9 mouse cellular contexts compared by ENCODE assay signal in the genomic region with DNA sequence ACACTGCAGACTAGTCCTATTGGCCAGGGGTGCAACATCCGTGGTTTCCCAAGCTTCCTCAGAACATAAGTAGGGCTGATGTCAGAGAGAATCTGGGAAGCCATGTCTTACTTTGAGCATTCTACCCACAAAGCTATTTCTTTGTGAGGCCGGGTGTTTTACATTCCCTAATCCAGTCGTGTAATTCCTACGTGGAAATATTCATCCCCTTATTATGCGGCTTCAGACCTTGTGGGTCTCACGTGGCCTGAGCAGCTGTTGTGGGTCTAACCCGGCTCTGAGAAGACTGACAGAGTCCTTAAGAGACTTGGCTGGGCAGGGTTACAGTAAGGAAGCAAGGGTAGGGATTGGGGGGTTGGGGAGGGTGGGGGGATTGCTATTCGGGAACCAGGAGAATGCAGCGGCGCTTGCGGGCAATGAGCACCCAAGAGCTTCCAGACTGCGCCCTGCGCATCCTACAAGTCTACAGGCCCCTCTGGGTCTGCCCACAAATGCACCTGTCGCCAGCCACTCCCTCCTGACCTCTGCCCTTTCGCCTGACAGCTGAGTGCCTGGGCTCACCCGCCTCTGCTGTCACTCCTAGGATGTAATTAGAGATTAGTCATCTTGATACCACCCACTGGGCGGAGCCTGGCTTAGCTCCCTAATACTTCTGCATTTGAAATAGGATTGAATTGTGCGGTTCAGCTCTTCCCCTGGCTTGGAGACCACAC. TPM values are rescaled to one million over a fixed set of nuclear protein-coding genes. Genes with fewer than 3 reads are reported as not detected.
DNase-seq lines count a peak whose midpoint lies in the region; ATAC-seq and TF ChIP-seq lines count a peak whose summit lies in the region.
"Had no signal": no experiment of that assay in that cellular context is flagged by ENCODE, and none has a peak within 500 bp of the region (broad histone marks: within the 10 kb centered on the region; RNA-seq: fewer than 3 reads in every experiment).

No protein-coding gene starts in this region.

- peaks cover 4% of the 10 kb centered on the region; the same call in 1 of the 2 replicates for H3K9me3 ChIP-seq in forebrain, embryonic 16.5 days (ENCODE audit: control insufficient read depth, low read length)
- no peaks in the 10 kb centered on the region for H3K9me3 ChIP-seq in limb, embryonic 14.5 days (ENCODE audit: control insufficient read depth, low read length)
- H3K9me3 ChIP-seq: liver, embryonic 15.5 days had no signal

- intact Hi-C loops in heart, postnatal 36 days (cut with DNase I) = no loop called here

- H3K9ac ChIP-seq in forebrain, embryonic 16.5 days (replicated peaks; ENCODE audit: low read depth, low read length) = no peak overlapping the region; the same call in 1 of the 2 replicates
- H3K9ac ChIP-seq in limb, embryonic 14.5 days (ENCODE audit: low read depth, low read length, severe bottlenecking) = no peak overlapping the region
- H3K9ac ChIP-seq: liver, embryonic 15.5 days had no signal

- H3K4me2 ChIP-seq in forebrain, embryonic 16.5 days (ENCODE audit: low read length) = peak overlapping the region; percentile 48
- 0 out of 2 replicates have a peak overlapping the region, but pooled peaks have one; percentile 3 for H3K4me2 ChIP-seq in limb, embryonic 14.5 days (replicated peaks; ENCODE audit: low read depth, low read length, severe bottlenecking)
- H3K4me2 ChIP-seq: liver, embryonic 15.5 days had no signal

- H3K4me1 ChIP-seq in forebrain, embryonic 16.5 days (replicated peaks; ENCODE audit: control insufficient read depth, insufficient read depth, low read length) = peaks cover 9% of the 10 kb centered on the region
- 0 out of 2 replicates have a peak, but pooled peaks cover 3% of the 10 kb centered on the region for H3K4me1 ChIP-seq in limb, embryonic 14.5 days (ENCODE audit: control insufficient read depth, insufficient read depth, low read length)
- H3K4me1 ChIP-seq: liver, embryonic 15.5 days had no signal

- TF ChIP-seq POLR2A in limb, embryonic 14.5 days (IDR thresholded peaks at IDR 0.05; ENCODE audit: borderline replicate concordance, extremely low read depth, insufficient read depth, insufficient read length) = no peak

- H3K27me3 ChIP-seq in forebrain, embryonic 16.5 days (replicated peaks; ENCODE audit: control insufficient read depth, insufficient read depth, low read length) = no peaks in the 10 kb centered on the region
- no peaks in the 10 kb centered on the region for H3K27me3 ChIP-seq in limb, embryonic 14.5 days (ENCODE audit: control insufficient read depth, insufficient read depth, low read length)
- H3K27me3 ChIP-seq: liver, embryonic 15.5 days had no signal

- H3K36me3 ChIP-seq in forebrain, embryonic 16.5 days (ENCODE audit: control insufficient read depth, insufficient read depth) = no peaks in the 10 kb centered on the region
- no peaks in the 10 kb centered on the region for H3K36me3 ChIP-seq in limb, embryonic 14.5 days (ENCODE audit: control insufficient read depth, insufficient read depth, low read length)
- H3K36me3 ChIP-seq: liver, embryonic 15.5 days had no signal

- peak overlapping the region; percentile 33 for H3K4me3 ChIP-seq in forebrain, embryonic 16.5 days (replicated peaks; ENCODE audit: low read length)
- no peak overlapping the region for H3K4me3 ChIP-seq in limb, embryonic 14.5 days (replicated peaks; ENCODE audit: low read length)
- H3K4me3 ChIP-seq: liver, embryonic 15.5 days had no signal

- peak; percentile 21 for DNase-seq in adrenal gland, postnatal 10 days
- DNase-seq in adrenal gland, adult 8-10 months = no peak
- peak; percentile 51 for DNase-seq in Muller cell, postnatal 12 days (ENCODE audit: inconsistent ontology term)
- DNase-seq in limb, embryonic 14.5 days (ENCODE audit: low spot score) = peak; percentile 44
- peak; percentile 84 for DNase-seq in retina, postnatal 1 day
- no peak for DNase-seq in heart, postnatal 36 days
- no peak for DNase-seq in MN1 (ENCODE audit: low spot score)

- peak; percentile 90 for ATAC-seq in forebrain, embryonic 16.5 days
- ATAC-seq in limb, embryonic 14.5 days (ENCODE audit: low FRiP score, low read depth) = peak; percentile 90

- 18% methylated on average over 18 of the region's 18 CpGs for WGBS in forebrain, embryonic 16.5 days
- WGBS in limb, embryonic 14.5 days = 27% methylated on average over 18 of the region's 18 CpGs

- H3K27ac ChIP-seq in forebrain, embryonic 16.5 days (ENCODE audit: low read length) = no peak overlapping the region
- no peak overlapping the region for H3K27ac ChIP-seq in limb, embryonic 14.5 days (replicated peaks; ENCODE audit: low read depth, low read length)
- H3K27ac ChIP-seq: liver, embryonic 15.5 days had no signal

RNA-seq across cellular contexts. Expression of a gene that starts 15.5 kb away (rescaled TPM):
- total RNA-seq in adrenal gland, postnatal 10 days (2021) = 10 to 100 TPM; 13.5 to 18.0 TPM
- 1 to 10 TPM; 1.7 to 3.7 (median 2.4) TPM for total RNA-seq in adrenal gland, adult 8-10 months (2022)
- polyA plus RNA-seq in forebrain, embryonic 16.5 days (2015; fragmentation: Nextera tagmentation; extraction: Ambion mirVana) = 255 and 277 TPM in 2 replicates
- polyA plus RNA-seq in limb, embryonic 14.5 days (2012; rRNA removed) = 23.3 and 24.0 TPM in 2 replicates
- polyA plus RNA-seq in limb, embryonic 14.5 days (2014; fragmentation: Nextera tagmentation; extraction: Ambion mirVana) = 66.2 and 75.7 TPM in 2 replicates
- 1 to 10 TPM; 2.5 to 5.9 TPM for total RNA-seq in heart, postnatal 36 days (2021)

RNA-seq across cellular contexts. Expression of a gene that starts 44.8 kb away (rescaled TPM):
- total RNA-seq in adrenal gland, postnatal 10 days (2021) = not detected
- not detected for total RNA-seq in adrenal gland, adult 8-10 months (2022)
- not detected in 2 replicates for polyA plus RNA-seq in forebrain, embryonic 16.5 days (2015; fragmentation: Nextera tagmentation; extraction: Ambion mirVana)
- polyA plus RNA-seq in limb, embryonic 14.5 days (2012; rRNA removed) = 0.09 and 0.12 TPM in 2 replicates
- polyA plus RNA-seq in limb, embryonic 14.5 days (2014; fragmentation: Nextera tagmentation; extraction: Ambion mirVana) = not detected in 2 replicates
- total RNA-seq in heart, postnatal 36 days (2021) = not detected
- polyA plus RNA-seq: liver, embryonic 15.5 days had no signal

Comparison
In these comparisons a context has a peak if more than half of its experiments do, and no peak if none do; other contexts are left out.
1. DNase-seq: peak in adrenal gland, postnatal 10 days (single experiment), Muller cell, postnatal 12 days (single experiment), limb, embryonic 14.5 days (single experiment) and retina, postnatal 1 day (single experiment); none in adrenal gland, adult 8-10 months (single experiment), heart, postnatal 36 days (0 of 2) and MN1 (single experiment).